Mouse (Mus musculus): ENCODE measurements around the gene Nbr1. TPM values are rescaled to one million over a fixed set of nuclear protein-coding genes. Genes with fewer than 3 reads are reported as not detected.

Nbr1 gene
- polyA plus RNA-seq, 1 experiment from 2014 or later = 76.4 TPM

Other genes with a start within 250 kb of the Nbr1 start
- 162 and 166 TPM in 2 replicates for gene Becn1, start 249.9 kb upstream of the Nbr1 start, polyA plus RNA-seq (2015; fragmentation: Nextera tagmentation; extraction: Ambion mirVana)
- gene Psme3, start 235.9 kb upstream of the Nbr1 start, polyA plus RNA-seq (2015; fragmentation: Nextera tagmentation; extraction: Ambion mirVana) = 153 and 156 TPM in 2 replicates
- gene Aoc2, start 227.1 kb upstream of the Nbr1 start, polyA plus RNA-seq (2015; fragmentation: Nextera tagmentation; extraction: Ambion mirVana) = 1.7 and 2.0 TPM in 2 replicates
- gene Aoc3, start 221.5 kb upstream of the Nbr1 start, polyA plus RNA-seq (2015; fragmentation: Nextera tagmentation; extraction: Ambion mirVana) = 0.57 and 0.97 TPM in 2 replicates
- gene G6pc, start 184.6 kb upstream of the Nbr1 start, polyA plus RNA-seq (2015; fragmentation: Nextera tagmentation; extraction: Ambion mirVana) = 1.1 and 1.2 TPM in 2 replicates
- gene Aarsd1, start 134.5 kb upstream of the Nbr1 start, polyA plus RNA-seq (2015; fragmentation: Nextera tagmentation; extraction: Ambion mirVana) = 83.0 and 87.2 TPM in 2 replicates
- 10.0 and 10.3 TPM in 2 replicates for gene Gm27029, start 127.4 kb upstream of the Nbr1 start, polyA plus RNA-seq (2015; fragmentation: Nextera tagmentation; extraction: Ambion mirVana)
- gene Rundc1, start 127.1 kb upstream of the Nbr1 start, polyA plus RNA-seq (2015; fragmentation: Nextera tagmentation; extraction: Ambion mirVana) = 20.4 and 21.7 TPM in 2 replicates
- 12.3 and 12.6 TPM in 2 replicates for gene Ptges3l, start 126.8 kb upstream of the Nbr1 start, polyA plus RNA-seq (2015; fragmentation: Nextera tagmentation; extraction: Ambion mirVana)
- 369 and 421 TPM in 2 replicates for gene Rpl27, start 109.9 kb upstream of the Nbr1 start, polyA plus RNA-seq (2015; fragmentation: Nextera tagmentation; extraction: Ambion mirVana)
- gene Ifi35, start 103.7 kb upstream of the Nbr1 start, polyA plus RNA-seq (2015; fragmentation: Nextera tagmentation; extraction: Ambion mirVana) = 13.8 and 18.8 TPM in 2 replicates
- gene Rnd2, start 87.2 kb upstream of the Nbr1 start, polyA plus RNA-seq (2015; fragmentation: Nextera tagmentation; extraction: Ambion mirVana) = 9.0 and 11.4 TPM in 2 replicates
- 31.8 and 37.5 TPM in 2 replicates for gene Vat1, start 85.9 kb upstream of the Nbr1 start, polyA plus RNA-seq (2015; fragmentation: Nextera tagmentation; extraction: Ambion mirVana)
- 12.9 and 14.4 TPM in 2 replicates for gene Brca1, start 194 bp upstream of the Nbr1 start, polyA plus RNA-seq (2015; fragmentation: Nextera tagmentation; extraction: Ambion mirVana)
- 5.5 and 5.8 TPM in 2 replicates for gene Tmem106a, start 30.1 kb downstream of the Nbr1 start, polyA plus RNA-seq (2015; fragmentation: Nextera tagmentation; extraction: Ambion mirVana)
- gene Gm11634, start 47.1 kb downstream of the Nbr1 start, polyA plus RNA-seq (2015; fragmentation: Nextera tagmentation; extraction: Ambion mirVana) = not detected in 2 replicates
- gene Rdm1, start 75.0 kb downstream of the Nbr1 start, polyA plus RNA-seq (2015; fragmentation: Nextera tagmentation; extraction: Ambion mirVana) = 35.5 and 41.1 TPM in 2 replicates
- 3.9 and 4.1 TPM in 2 replicates for gene Arl4d, start 113.4 kb downstream of the Nbr1 start, polyA plus RNA-seq (2015; fragmentation: Nextera tagmentation; extraction: Ambion mirVana)
- 32.3 and 36.1 TPM in 2 replicates for gene Dhx8, start 180.8 kb downstream of the Nbr1 start, polyA plus RNA-seq (2015; fragmentation: Nextera tagmentation; extraction: Ambion mirVana)
- gene Etv4, start 233.2 kb downstream of the Nbr1 start, polyA plus RNA-seq (2015; fragmentation: Nextera tagmentation; extraction: Ambion mirVana) = 59.3 and 60.2 TPM in 2 replicates

Measured in kidney, embryonic 15.5 days (tissue).